Mouse (Mus musculus): ENCODE data around the gene Ankrd11. TPM values are rescaled to one million over a fixed set of nuclear protein-coding genes. Genes with fewer than 3 reads are reported as not detected.

Ankrd11 gene
- polyA plus RNA-seq, 1 experiment from 2014 or later = 63.3 TPM

DNA sequence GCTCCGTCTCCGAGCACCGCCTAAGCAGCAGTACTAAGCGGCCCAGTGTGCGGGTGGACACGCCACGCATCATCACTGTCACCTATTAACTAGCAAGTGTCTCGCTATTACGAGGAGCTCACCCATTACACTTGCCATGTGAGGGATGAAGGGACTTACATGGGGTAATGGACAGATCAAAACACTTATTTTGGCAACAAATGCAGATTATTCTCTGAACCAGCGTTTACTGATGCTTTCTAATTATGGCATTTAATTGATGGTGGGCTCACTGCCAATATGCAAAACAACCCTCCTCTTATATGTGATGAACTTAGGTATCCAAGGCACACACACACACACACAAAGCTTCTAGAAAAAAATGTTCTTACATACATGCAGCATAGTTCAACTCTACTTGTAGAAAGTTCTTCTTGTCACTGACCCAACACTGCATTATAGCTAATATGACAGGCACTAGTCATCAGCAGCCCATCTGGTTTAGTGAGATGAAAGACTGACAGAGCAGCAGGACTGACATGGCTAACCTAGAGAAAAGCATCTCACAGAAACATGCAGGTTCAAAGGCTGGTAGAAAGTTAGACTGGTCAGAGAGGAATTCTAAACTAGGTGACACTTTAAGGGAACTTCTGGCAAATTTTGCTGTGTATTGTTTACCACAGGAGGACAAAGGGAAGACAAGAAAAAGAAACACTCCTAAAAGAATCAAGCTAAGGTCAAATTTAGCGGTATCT lies 2.5 kb downstream of the Ankrd11 start:
- Histone ChIP-seq H3K9ac (ENCODE audit: low read length) (peak overlapping the region; percentile 100; the same call in 1 of the 2 replicates), H3K4me1 (ENCODE audit: control insufficient read depth in 2 of 2, insufficient read depth in 2 of 2, low read length in 2 of 2) (peaks cover 6 to 62% of the 10 kb centered on the region in 2 experiments), H3K9me3 (ENCODE audit: control insufficient read depth, low read length) (no peaks in the 10 kb centered on the region), H3K36me3 (ENCODE audit: control insufficient read depth, insufficient read depth, low read length) (0 out of 2 replicates have a peak, but pooled peaks cover 2% of the 10 kb centered on the region), H3K27me3 (ENCODE audit: control insufficient read depth, insufficient read depth, low read length) (no peaks in the 10 kb centered on the region), H3K27ac (replicated peaks in 1 of 2; ENCODE audit: control insufficient read depth in 1 of 2, insufficient read depth in 1 of 2, low read depth in 2 of 2, low read length in 2 of 2) (no peak overlapping the region), H3K4me3 (ENCODE audit: control insufficient read depth in 1 of 2, insufficient read depth in 1 of 2, low read depth in 1 of 2, low read length in 2 of 2) (peak overlapping the region in 1 of 2 experiments; percentile 99; a peak in 1 of 4 replicates), H3K4me2 (ENCODE audit: low read length) (peak overlapping the region; percentile 88)
- ATAC-seq (ENCODE audit: insufficient number of reproducible peaks, insufficient read depth, low FRiP score, low read depth) = no peak
- 74% methylated on average over 11 of the region's 11 CpGs for WGBS

GRCm38 (mm10) chr8:123038351-123038750 lies 3.7 kb downstream of the Ankrd11 start:
- H3K36me3 ChIP-seq (ENCODE audit: control insufficient read depth, insufficient read depth, low read length) = no peaks in the 10 kb centered on the region
- no peak overlapping the region for H3K4me2 ChIP-seq (ENCODE audit: low read length)
- H3K27me3 ChIP-seq (ENCODE audit: control insufficient read depth, insufficient read depth, low read length) = no peaks in the 10 kb centered on the region
- peaks cover 5 to 61% of the 10 kb centered on the region in 2 experiments for H3K4me1 ChIP-seq (ENCODE audit: control insufficient read depth in 2 of 2, insufficient read depth in 2 of 2, low read length in 2 of 2)
- H3K9ac ChIP-seq (ENCODE audit: low read length) = no peak overlapping the region
- H3K4me3 ChIP-seq (ENCODE audit: control insufficient read depth in 1 of 2, insufficient read depth in 1 of 2, low read depth in 1 of 2, low read length in 2 of 2) = no peak overlapping the region
- H3K27ac ChIP-seq (replicated peaks in 1 of 2; ENCODE audit: control insufficient read depth in 1 of 2, insufficient read depth in 1 of 2, low read depth in 2 of 2, low read length in 2 of 2) = no peak overlapping the region
- WGBS = 10% methylated on average over 2 of the region's 2 CpGs
- no peak for ATAC-seq (ENCODE audit: insufficient number of reproducible peaks, insufficient read depth, low FRiP score, low read depth)
- H3K9me3 ChIP-seq (ENCODE audit: control insufficient read depth, low read length) = no peaks in the 10 kb centered on the region

GRCm38 (mm10) chr8:123037487-123037886 lies 4.6 kb downstream of the Ankrd11 start:
- Histone ChIP-seq H3K4me1 (ENCODE audit: control insufficient read depth in 2 of 2, insufficient read depth in 2 of 2, low read length in 2 of 2) (peaks cover 4 to 59% of the 10 kb centered on the region in 2 experiments), H3K9me3 (ENCODE audit: control insufficient read depth, low read length) (no peaks in the 10 kb centered on the region), H3K4me3 (ENCODE audit: control insufficient read depth in 1 of 2, insufficient read depth in 1 of 2, low read depth in 1 of 2, low read length in 2 of 2) (no peak overlapping the region), H3K4me2 (ENCODE audit: low read length) (no peak overlapping the region), H3K9ac (ENCODE audit: low read length) (no peak overlapping the region), H3K27me3 (ENCODE audit: control insufficient read depth, insufficient read depth, low read length) (no peaks in the 10 kb centered on the region), H3K27ac (replicated peaks in 1 of 2; ENCODE audit: control insufficient read depth in 1 of 2, insufficient read depth in 1 of 2, low read depth in 2 of 2, low read length in 2 of 2) (no peak overlapping the region), H3K36me3 (ENCODE audit: control insufficient read depth, insufficient read depth, low read length) (no peaks in the 10 kb centered on the region)
- no peak for ATAC-seq (ENCODE audit: insufficient number of reproducible peaks, insufficient read depth, low FRiP score, low read depth)
- 76% methylated on average over 11 of the region's 11 CpGs for WGBS

DNA sequence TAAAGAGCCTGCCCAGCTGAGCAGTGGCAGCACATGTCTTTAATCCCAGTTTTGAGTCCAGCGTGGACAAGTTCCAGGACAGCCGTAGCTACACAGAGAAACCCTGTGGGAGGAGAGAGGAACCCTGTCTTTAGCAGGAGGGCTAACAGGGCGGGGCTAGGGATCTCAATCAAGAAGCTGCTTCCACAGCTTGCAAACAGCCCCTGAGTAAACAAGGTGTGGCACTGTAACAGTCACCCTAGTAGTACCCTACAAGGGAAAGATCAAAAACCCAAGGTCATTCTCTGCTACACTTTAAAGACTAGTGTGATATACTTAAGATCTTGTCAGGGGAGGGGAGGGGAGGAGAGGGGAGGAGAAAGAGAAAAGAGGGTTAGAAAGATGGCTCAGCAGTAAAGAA lies 5.1 kb downstream of the Ankrd11 start:
- 34% methylated on average over 3 of the region's 3 CpGs for WGBS
- peaks cover 4 to 59% of the 10 kb centered on the region in 2 experiments for H3K4me1 ChIP-seq (ENCODE audit: control insufficient read depth in 2 of 2, insufficient read depth in 2 of 2, low read length in 2 of 2)
- no peaks in the 10 kb centered on the region for H3K9me3 ChIP-seq (ENCODE audit: control insufficient read depth, low read length)
- H3K9ac ChIP-seq (ENCODE audit: low read length) = no peak overlapping the region
- no peaks in the 10 kb centered on the region for H3K27me3 ChIP-seq (ENCODE audit: control insufficient read depth, insufficient read depth, low read length)
- ATAC-seq (ENCODE audit: insufficient number of reproducible peaks, insufficient read depth, low FRiP score, low read depth) = no peak
- H3K27ac ChIP-seq (replicated peaks in 1 of 2; ENCODE audit: control insufficient read depth in 1 of 2, insufficient read depth in 1 of 2, low read depth in 2 of 2, low read length in 2 of 2) = no peak overlapping the region
- no peak overlapping the region for H3K4me3 ChIP-seq (ENCODE audit: control insufficient read depth in 1 of 2, insufficient read depth in 1 of 2, low read depth in 1 of 2, low read length in 2 of 2)
- H3K4me2 ChIP-seq (ENCODE audit: low read length) = no peak overlapping the region
- H3K36me3 ChIP-seq (ENCODE audit: control insufficient read depth, insufficient read depth, low read length) = no peaks in the 10 kb centered on the region

DNA sequence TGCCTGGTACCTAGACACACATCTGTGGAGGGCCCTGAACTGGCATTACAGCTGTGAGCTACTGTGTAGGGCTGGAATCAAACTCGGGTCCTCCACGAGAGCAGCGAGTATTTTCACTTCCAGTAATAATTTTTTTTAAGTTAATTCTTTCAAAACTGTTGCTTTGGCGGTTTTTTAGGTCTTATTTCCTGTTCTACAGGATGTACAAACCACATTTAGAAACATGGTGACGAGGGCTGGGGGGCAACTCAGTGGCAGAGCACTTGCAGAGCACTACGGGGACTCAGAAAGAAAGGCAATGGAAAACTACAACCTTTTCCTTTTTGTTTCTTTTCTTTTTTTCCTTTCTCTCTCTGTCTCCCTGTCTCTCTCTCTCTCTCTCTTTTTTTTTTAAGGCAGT lies 7.9 kb downstream of the Ankrd11 start:
- Histone ChIP-seq H3K4me1 (ENCODE audit: control insufficient read depth in 2 of 2, insufficient read depth in 2 of 2, low read length in 2 of 2) (peaks cover 2 to 42% of the 10 kb centered on the region in 2 experiments), H3K27ac (replicated peaks in 1 of 2; ENCODE audit: control insufficient read depth in 1 of 2, insufficient read depth in 1 of 2, low read depth in 2 of 2, low read length in 2 of 2) (no peak overlapping the region), H3K4me3 (ENCODE audit: control insufficient read depth in 1 of 2, insufficient read depth in 1 of 2, low read depth in 1 of 2, low read length in 2 of 2) (no peak overlapping the region), H3K9me3 (ENCODE audit: control insufficient read depth, low read length) (no peaks in the 10 kb centered on the region), H3K9ac (ENCODE audit: low read length) (no peak overlapping the region), H3K4me2 (ENCODE audit: low read length) (no peak overlapping the region), H3K27me3 (ENCODE audit: control insufficient read depth, insufficient read depth, low read length) (no peaks in the 10 kb centered on the region), H3K36me3 (ENCODE audit: control insufficient read depth, insufficient read depth, low read length) (no peaks in the 10 kb centered on the region)
- 68% methylated on average over 6 of the region's 6 CpGs for WGBS
- no peak for ATAC-seq (ENCODE audit: insufficient number of reproducible peaks, insufficient read depth, low FRiP score, low read depth)

GRCm38 (mm10) chr8:123033431-123033830 lies 8.6 kb downstream of the Ankrd11 start:
- Histone ChIP-seq H3K27me3 (ENCODE audit: control insufficient read depth, insufficient read depth, low read length) (no peaks in the 10 kb centered on the region), H3K4me2 (ENCODE audit: low read length) (no peak overlapping the region), H3K4me1 (ENCODE audit: control insufficient read depth in 2 of 2, insufficient read depth in 2 of 2, low read length in 2 of 2) (peaks cover 2 to 34% of the 10 kb centered on the region in 2 experiments), H3K9me3 (ENCODE audit: control insufficient read depth, low read length) (no peaks in the 10 kb centered on the region), H3K36me3 (ENCODE audit: control insufficient read depth, insufficient read depth, low read length) (no peaks in the 10 kb centered on the region), H3K4me3 (ENCODE audit: control insufficient read depth in 1 of 2, insufficient read depth in 1 of 2, low read depth in 1 of 2, low read length in 2 of 2) (no peak overlapping the region), H3K27ac (replicated peaks in 1 of 2; ENCODE audit: control insufficient read depth in 1 of 2, insufficient read depth in 1 of 2, low read depth in 2 of 2, low read length in 2 of 2) (no peak overlapping the region), H3K9ac (ENCODE audit: low read length) (no peak overlapping the region)
- ATAC-seq (ENCODE audit: insufficient number of reproducible peaks, insufficient read depth, low FRiP score, low read depth) = no peak

DNA sequence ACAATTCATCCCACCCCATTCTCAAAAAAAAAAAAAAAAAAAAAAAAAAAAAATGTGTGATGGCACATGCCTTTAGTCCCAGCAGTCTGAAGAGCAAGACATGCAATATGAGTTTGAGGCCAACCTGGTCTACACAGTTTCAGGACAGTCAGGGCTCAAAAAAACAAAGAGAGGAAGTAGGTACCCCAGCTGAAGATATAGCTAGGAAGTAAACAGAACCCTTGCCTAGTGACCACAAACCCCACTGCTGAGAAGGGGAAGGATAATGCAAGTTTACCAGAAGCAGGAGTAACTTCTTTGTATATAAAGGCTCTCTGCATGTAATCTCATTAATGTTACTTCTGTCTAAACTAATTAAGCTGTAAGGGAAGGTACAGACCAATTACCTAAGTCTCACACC lies 9.3 kb downstream of the Ankrd11 start:
- Histone ChIP-seq H3K27ac (replicated peaks in 1 of 2; ENCODE audit: control insufficient read depth in 1 of 2, insufficient read depth in 1 of 2, low read depth in 2 of 2, low read length in 2 of 2) (no peak overlapping the region), H3K9me3 (ENCODE audit: control insufficient read depth, low read length) (no peaks in the 10 kb centered on the region), H3K9ac (ENCODE audit: low read length) (no peak overlapping the region), H3K4me1 (ENCODE audit: control insufficient read depth in 2 of 2, insufficient read depth in 2 of 2, low read length in 2 of 2) (peaks cover 2 to 32% of the 10 kb centered on the region in 2 experiments; a peak in 3 of 4 replicates), H3K4me2 (ENCODE audit: low read length) (no peak overlapping the region), H3K36me3 (ENCODE audit: control insufficient read depth, insufficient read depth, low read length) (no peaks in the 10 kb centered on the region), H3K4me3 (ENCODE audit: control insufficient read depth in 1 of 2, insufficient read depth in 1 of 2, low read depth in 1 of 2, low read length in 2 of 2) (no peak overlapping the region), H3K27me3 (ENCODE audit: control insufficient read depth, insufficient read depth, low read length) (no peaks in the 10 kb centered on the region)
- no peak for ATAC-seq (ENCODE audit: insufficient number of reproducible peaks, insufficient read depth, low FRiP score, low read depth)

Data from heart, embryonic 14.5 days (tissue).